Mouse (Mus musculus) hindbrain, embryonic 10.5 days (tissue): ENCODE results near the gene Clspn. TPM values are rescaled to one million over a fixed set of nuclear protein-coding genes. Genes with fewer than 3 reads are reported as not detected.

Experiments
- DNase-seq: peaks from one replicate; pipeline ENCODE4 v3.0.0-alpha.2; 2017; ENCODE audit warnings: low spot score
- H3K27ac ChIP-seq: fragments of 300-500 bp; sonication (generic); 2 replicates; pipeline ENCODE4 v1.5.1; 2016; ENCODE audit warnings: mild to moderate bottlenecking, moderate library complexity
- H3K27me3 ChIP-seq: fragments of 300-500 bp; sonication (generic); 2 replicates; pipeline ENCODE4 v1.6.1; 2016; ENCODE audit warnings: mild to moderate bottlenecking; ENCODE audit not compliant: poor library complexity, insufficient read depth, severe bottlenecking
- H3K36me3 ChIP-seq: fragments of 300-500 bp; sonication (generic); 2 replicates; pipeline ENCODE4 v1.6.1; 2016; ENCODE audit warnings: mild to moderate bottlenecking, moderate library complexity
- H3K4me1 ChIP-seq: fragments of 300-500 bp; sonication (generic); replicated peaks from 2 replicates; pipeline ENCODE4 v1.6.1; 2016; ENCODE audit warnings: mild to moderate bottlenecking
- H3K4me3 ChIP-seq: fragments of 300-500 bp; sonication (generic); 2 replicates; pipeline ENCODE4 v1.5.1; 2016; ENCODE audit warnings: mild to moderate bottlenecking, moderate library complexity
- H3K9me3 ChIP-seq: fragments of 300-500 bp; sonication (generic); 2 replicates; pipeline ENCODE4 v1.6.1; 2016; ENCODE audit warnings: mild to moderate bottlenecking, moderate library complexity
- WGBS: fragments of 180-500 bp; shearing (Covaris S2); methylation state at CpG from one replicate; pipeline ENCODE4 v1.1.7; 2016; 5-methylcytosine and 5-hydroxymethylcytosine counted together
- polyA plus RNA-seq: library from polyadenylated mRNA; unstranded; fragments of >200 nt; fragmentation: Nextera tagmentation; extraction: Ambion mirVana; gene quantifications from 2 replicates; pipeline ENCODE4 v1.2.1, GENCODE M21; 2016

The Clspn gene
- polyA plus RNA-seq, 1 experiment from 2014 or later: 41.8 TPM

GRCm38 (mm10) chr4:126536865-126537264, 19.9 kb upstream of the Clspn start:
- WGBS: 76% methylated on average over 5 of the region's 5 CpGs
- peaks cover 18% of the 10 kb centered on the region for H3K27me3 ChIP-seq
- H3K9me3 ChIP-seq: no peaks in the 10 kb centered on the region
- no peak overlapping the region for H3K27ac ChIP-seq
- DNase-seq: no peak
- H3K36me3 ChIP-seq: no peaks in the 10 kb centered on the region
- no peak overlapping the region for H3K4me3 ChIP-seq
- H3K4me1 ChIP-seq: peaks cover 16% of the 10 kb centered on the region

GRCm38 (mm10) chr4:126540487-126541071, 16.2 kb upstream of the Clspn start:
- 90% methylated on average over 3 of the region's 3 CpGs for WGBS

DNA sequence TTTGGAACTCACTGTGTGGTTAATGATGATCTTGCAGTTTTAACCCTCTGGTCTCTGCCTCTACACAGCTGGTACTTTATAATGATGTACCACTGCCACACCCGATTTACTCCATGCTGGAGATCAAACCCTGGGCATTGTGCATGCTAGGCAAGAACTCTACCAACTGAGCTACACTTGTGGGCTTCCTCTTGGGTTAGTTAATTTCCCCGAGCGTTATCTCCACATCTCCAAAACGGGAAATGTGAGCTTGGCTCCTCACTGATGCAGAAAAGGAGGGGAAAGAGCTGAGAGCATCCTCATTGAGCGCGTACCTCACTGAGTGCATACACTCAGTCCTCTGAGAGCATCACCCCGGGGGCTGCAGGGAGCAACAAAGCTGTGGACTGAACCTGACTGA, 13.9 kb upstream of the Clspn start:
- no peaks in the 10 kb centered on the region for H3K36me3 ChIP-seq
- no peak overlapping the region for H3K27ac ChIP-seq
- DNase-seq: no peak
- no peaks in the 10 kb centered on the region for H3K27me3 ChIP-seq
- no peak overlapping the region for H3K4me3 ChIP-seq
- 69% methylated on average over 7 of the region's 7 CpGs for WGBS
- H3K4me1 ChIP-seq: no peaks in the 10 kb centered on the region
- H3K9me3 ChIP-seq: no peaks in the 10 kb centered on the region

More at GRCm38 (mm10) chr4:126540487-126541071, 16.2 kb upstream of the Clspn start:
- Histone ChIP-seq H3K4me3 (no peak overlapping the region), H3K9me3 (no peaks in the 10 kb centered on the region), H3K27me3 (no peaks in the 10 kb centered on the region), H3K36me3 (no peaks in the 10 kb centered on the region), H3K27ac (no peak overlapping the region), H3K4me1 (no peaks in the 10 kb centered on the region)
- no peak for DNase-seq

- H3K36me3 ChIP-seq: no peaks in the 10 kb centered on the region
- H3K4me3 ChIP-seq: no peak overlapping the region
- H3K27ac ChIP-seq: no peak overlapping the region
- H3K4me1 ChIP-seq: no peaks in the 10 kb centered on the region
- H3K27me3 ChIP-seq: no peaks in the 10 kb centered on the region
- H3K9me3 ChIP-seq: no peaks in the 10 kb centered on the region
- WGBS: 78% methylated on average over 1 of the region's 1 CpGs
- DNase-seq: no peak
These were observed 11.7 kb upstream of the Clspn start for GRCm38 (mm10) chr4:126545016-126545415.

DNA sequence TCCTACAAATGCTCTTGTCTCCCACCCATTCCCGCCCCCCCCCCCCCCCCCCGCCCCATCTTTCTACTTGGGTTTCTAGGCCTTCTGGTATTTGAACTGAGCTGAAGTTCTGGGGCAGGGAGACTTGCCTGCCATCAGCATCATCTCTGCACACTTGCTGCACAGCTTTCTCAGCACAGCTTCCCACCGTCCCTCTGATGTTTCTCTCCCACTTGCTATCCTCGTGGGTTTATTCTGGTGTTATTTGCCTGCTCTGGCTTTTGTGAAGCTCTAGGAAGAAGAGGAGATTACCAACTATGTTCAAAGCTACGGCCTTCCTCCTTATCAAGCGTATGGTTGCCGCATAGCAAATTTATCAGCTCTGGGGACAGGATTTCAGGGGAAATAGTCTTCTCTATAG, 11.0 kb upstream of the Clspn start:
- Histone ChIP-seq H3K9me3 (no peaks in the 10 kb centered on the region), H3K4me3 (no peak overlapping the region)
- 72% methylated on average over 6 of the region's 7 CpGs for WGBS

GRCm38 (mm10) chr4:126546183-126546582, 10.6 kb upstream of the Clspn start:
- WGBS: 85% methylated on average over 2 of the region's 2 CpGs
- Histone ChIP-seq H3K27me3 (no peaks in the 10 kb centered on the region), H3K4me1 (no peaks in the 10 kb centered on the region)

More for the DNA sequence above, 11.0 kb upstream of the Clspn start:
- Histone ChIP-seq H3K36me3 (no peaks in the 10 kb centered on the region), H3K4me1 (no peaks in the 10 kb centered on the region), H3K27ac (no peak overlapping the region), H3K27me3 (no peaks in the 10 kb centered on the region)
- DNase-seq: no peak

DNA sequence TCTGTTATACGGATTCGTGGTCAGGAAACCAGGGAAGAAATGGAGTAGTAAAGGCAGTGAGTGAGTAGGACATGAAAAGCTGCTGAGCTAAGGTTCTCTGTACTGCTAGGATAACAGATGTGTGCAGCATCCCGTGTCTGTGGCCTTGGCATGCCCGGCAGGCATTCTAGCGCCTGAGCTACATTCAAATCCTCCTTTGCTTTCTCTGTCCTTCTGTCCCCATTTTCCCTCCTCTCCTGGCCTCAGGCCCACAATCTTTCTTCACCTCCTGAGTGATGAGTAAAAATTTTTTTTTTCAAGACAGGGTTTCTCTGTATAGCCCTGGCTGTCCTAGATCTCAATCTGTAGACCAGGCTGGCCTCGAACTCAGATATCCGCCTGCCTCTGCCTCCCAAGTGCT, 4.6 kb upstream of the Clspn start:
- WGBS: 88% methylated on average over 7 of the region's 7 CpGs
- H3K27me3 ChIP-seq: no peaks in the 10 kb centered on the region
- DNase-seq: no peak
- no peaks in the 10 kb centered on the region for H3K9me3 ChIP-seq
- no peaks in the 10 kb centered on the region for H3K36me3 ChIP-seq
- H3K4me1 ChIP-seq: peaks cover 8% of the 10 kb centered on the region
- H3K4me3 ChIP-seq: no peak overlapping the region
- no peak overlapping the region for H3K27ac ChIP-seq

More at GRCm38 (mm10) chr4:126546183-126546582, 10.6 kb upstream of the Clspn start:
- H3K27ac ChIP-seq: no peak overlapping the region
- no peaks in the 10 kb centered on the region for H3K9me3 ChIP-seq
- no peak for DNase-seq
- no peak overlapping the region for H3K4me3 ChIP-seq
- H3K36me3 ChIP-seq: no peaks in the 10 kb centered on the region

GRCm38 (mm10) chr4:126553105-126553504, 3.6 kb upstream of the Clspn start:
- H3K36me3 ChIP-seq: no peaks in the 10 kb centered on the region
- WGBS: 76% methylated on average over 8 of the region's 8 CpGs
- H3K27me3 ChIP-seq: no peaks in the 10 kb centered on the region
- no peak overlapping the region for H3K27ac ChIP-seq
- no peak for DNase-seq
- H3K9me3 ChIP-seq: no peaks in the 10 kb centered on the region
- no peak overlapping the region for H3K4me3 ChIP-seq
- H3K4me1 ChIP-seq: peaks cover 16% of the 10 kb centered on the region

DNA sequence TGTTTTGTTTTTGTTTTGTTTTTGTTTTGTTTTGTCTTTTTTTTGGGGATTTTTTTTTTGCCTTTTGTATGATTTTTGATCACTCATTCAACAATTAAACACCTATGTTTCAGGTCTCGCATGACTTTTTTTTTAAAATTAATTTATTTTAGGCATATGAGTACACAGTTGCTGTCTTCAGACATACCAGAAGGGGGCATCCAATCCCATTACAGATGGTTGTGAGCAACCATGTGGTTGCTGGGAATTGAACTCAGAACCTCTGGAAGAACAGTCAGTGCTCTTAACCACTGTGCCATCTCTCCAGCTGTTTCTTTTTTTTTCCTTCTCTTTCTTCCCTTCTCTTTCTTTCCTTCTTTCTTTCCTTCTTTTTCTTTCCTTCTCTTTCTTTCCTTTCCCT, 3.0 kb upstream of the Clspn start:
- peaks cover 19% of the 10 kb centered on the region for H3K4me1 ChIP-seq
- no peaks in the 10 kb centered on the region for H3K27me3 ChIP-seq
- H3K36me3 ChIP-seq: peaks cover 2% of the 10 kb centered on the region; the same call in 1 of the 2 replicates
- no peaks in the 10 kb centered on the region for H3K9me3 ChIP-seq
- no peak overlapping the region for H3K4me3 ChIP-seq
- no peak for DNase-seq
- 95% methylated on average over 1 of the region's 1 CpGs for WGBS
- H3K27ac ChIP-seq: no peak overlapping the region

DNA sequence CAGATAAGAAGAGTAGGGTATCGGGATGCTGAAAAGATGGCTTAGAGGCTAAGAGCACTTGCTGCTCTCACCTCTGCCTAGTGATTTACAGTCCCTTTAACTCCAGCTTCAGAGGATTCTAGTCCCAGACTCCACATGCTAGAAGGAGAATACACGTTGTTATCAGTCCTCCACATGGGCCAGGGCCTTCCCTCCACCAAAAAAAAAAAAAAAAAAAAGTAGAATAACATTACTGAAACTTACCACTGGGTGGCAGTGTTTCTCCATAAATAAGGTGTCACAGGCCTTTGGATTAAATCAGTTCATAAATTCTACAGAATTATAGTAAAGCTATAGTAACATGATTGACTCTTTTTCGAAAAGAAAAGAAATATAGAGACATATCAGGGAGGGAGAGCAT, 2.3 kb upstream of the Clspn start:
- H3K4me3 ChIP-seq: no peak overlapping the region
- peaks cover 19% of the 10 kb centered on the region for H3K4me1 ChIP-seq
- peaks cover 10% of the 10 kb centered on the region for H3K36me3 ChIP-seq
- H3K27me3 ChIP-seq: no peaks in the 10 kb centered on the region
- 36% methylated on average over 3 of the region's 3 CpGs for WGBS
- no peaks in the 10 kb centered on the region for H3K9me3 ChIP-seq
- DNase-seq: no peak
- H3K27ac ChIP-seq: no peak overlapping the region

- Histone ChIP-seq H3K4me3 (no peak overlapping the region), H3K27me3 (no peaks in the 10 kb centered on the region), H3K4me1 (no peaks in the 10 kb centered on the region), H3K36me3 (peaks cover 100% of the 10 kb centered on the region), H3K27ac (no peak overlapping the region), H3K9me3 (no peaks in the 10 kb centered on the region)
- no peak for DNase-seq
- WGBS: 95% methylated on average over 6 of the region's 6 CpGs
These were observed 7.1 kb downstream of the Clspn start for GRCm38 (mm10) chr4:126563798-126564197.

DNA sequence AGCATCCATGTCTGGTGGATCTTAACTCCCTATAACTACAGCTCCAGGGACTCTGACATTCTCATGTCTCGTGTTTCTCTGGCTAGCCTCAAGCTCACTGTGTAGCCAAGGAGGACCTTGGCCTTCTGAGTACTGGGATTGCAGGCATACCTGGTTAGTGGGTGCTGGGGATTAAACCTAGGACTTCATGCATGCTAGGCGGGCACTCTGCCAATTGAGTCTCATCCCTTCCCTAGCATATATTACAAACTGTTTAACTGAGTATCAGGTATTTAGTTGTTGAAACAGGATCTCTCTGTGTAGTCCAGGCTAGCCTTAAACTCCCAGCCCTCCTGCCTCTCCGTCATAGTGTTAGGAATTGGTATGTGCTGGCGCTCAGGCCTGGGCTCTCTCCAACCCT, 10.5 kb downstream of the Clspn start:
- H3K27ac ChIP-seq: no peak overlapping the region
- no peak overlapping the region for H3K4me3 ChIP-seq
- 93% methylated on average over 4 of the region's 4 CpGs for WGBS
- H3K36me3 ChIP-seq: peaks cover 100% of the 10 kb centered on the region
- no peaks in the 10 kb centered on the region for H3K9me3 ChIP-seq
- H3K4me1 ChIP-seq: no peaks in the 10 kb centered on the region
- no peak for DNase-seq
- no peaks in the 10 kb centered on the region for H3K27me3 ChIP-seq

DNA sequence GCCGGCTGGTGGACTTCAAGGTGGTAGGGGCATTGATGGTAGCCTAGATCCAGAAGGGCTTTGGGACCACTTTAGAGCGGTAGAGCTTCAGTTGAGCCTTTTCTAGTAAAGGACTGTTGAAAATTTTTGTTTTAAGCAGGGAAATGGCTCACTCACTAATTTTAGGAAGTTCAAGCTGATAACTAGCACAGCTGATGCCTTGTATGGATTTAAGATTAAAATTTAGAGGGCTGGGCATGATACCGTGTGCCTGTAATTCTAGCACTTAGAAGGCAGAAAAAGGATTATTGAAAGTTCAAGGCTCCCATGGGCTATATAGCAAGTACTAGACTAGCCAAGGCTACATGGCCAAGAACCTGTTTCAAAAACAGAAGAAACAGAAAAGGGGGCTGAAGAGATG, 13.0 kb downstream of the Clspn start:
- no peak for DNase-seq
- peaks cover 100% of the 10 kb centered on the region for H3K36me3 ChIP-seq
- H3K4me3 ChIP-seq: no peak overlapping the region
- H3K4me1 ChIP-seq: no peaks in the 10 kb centered on the region
- 0 out of 2 replicates have a peak, but pooled peaks cover 6% of the 10 kb centered on the region for H3K9me3 ChIP-seq
- no peak overlapping the region for H3K27ac ChIP-seq
- 95% methylated on average over 3 of the region's 3 CpGs for WGBS
- H3K27me3 ChIP-seq: no peaks in the 10 kb centered on the region

DNA sequence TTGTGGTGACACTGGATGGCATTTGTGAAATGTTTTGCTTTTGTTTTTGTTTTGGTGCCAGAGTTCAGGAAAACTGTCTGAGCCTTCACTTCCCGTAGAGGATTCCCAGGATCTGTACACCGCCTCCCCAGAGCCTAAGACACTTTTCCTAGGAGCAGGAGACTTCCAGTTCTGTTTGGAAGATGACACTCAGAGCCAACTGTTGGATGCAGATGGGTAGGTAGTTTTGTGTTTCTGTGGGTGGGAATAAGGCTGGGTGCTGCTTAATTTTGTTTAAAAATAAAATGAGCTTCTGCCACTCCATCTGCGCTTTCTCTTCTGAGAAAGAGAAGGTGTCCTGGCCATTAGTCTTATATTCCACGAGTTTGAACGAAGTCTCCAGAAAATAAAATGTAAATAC, 19.5 kb downstream of the Clspn start:
- Histone ChIP-seq H3K4me1 (no peaks in the 10 kb centered on the region), H3K36me3 (peaks cover 100% of the 10 kb centered on the region), H3K27me3 (no peaks in the 10 kb centered on the region), H3K27ac (no peak overlapping the region), H3K9me3 (0 out of 2 replicates have a peak, but pooled peaks cover 6% of the 10 kb centered on the region), H3K4me3 (no peak overlapping the region)
- no peak for DNase-seq
- 95% methylated on average over 5 of the region's 5 CpGs for WGBS
